Mouse (Mus musculus): ENCODE results near the gene Tcap.

GRCm38 (mm10) chr11:98406621-98407020 is 23.0 kb downstream of the Tcap start:
- no peak for TF ChIP-seq MAFK (IDR thresholded peaks at IDR 0.05; ENCODE audit: insufficient replicate concordance, low read length)
- no peak for TF ChIP-seq CHD1 (IDR thresholded peaks at IDR 0.05; ENCODE audit: low read depth, low read length)
- TF ChIP-seq CTCF (conservative IDR thresholded peaks at IDR 0.05 in 1 of 2, IDR thresholded peaks at IDR 0.05 in 1 of 2; ENCODE audit: low read depth in 2 of 2, low read length in 2 of 2): no peak
- no peak for TF ChIP-seq POLR2A (IDR thresholded peaks at IDR 0.05; ENCODE audit: low read depth, low read length)
